Mouse (Mus musculus): ENCODE results near the gene Nf1. TPM values are rescaled to one million over a fixed set of nuclear protein-coding genes. Genes with fewer than 3 reads are reported as not detected.

The Nf1 gene
- polyA plus RNA-seq (2015; fragmentation: Nextera tagmentation; extraction: Ambion mirVana) = 4.6 and 5.2 TPM in 2 replicates

DNA sequence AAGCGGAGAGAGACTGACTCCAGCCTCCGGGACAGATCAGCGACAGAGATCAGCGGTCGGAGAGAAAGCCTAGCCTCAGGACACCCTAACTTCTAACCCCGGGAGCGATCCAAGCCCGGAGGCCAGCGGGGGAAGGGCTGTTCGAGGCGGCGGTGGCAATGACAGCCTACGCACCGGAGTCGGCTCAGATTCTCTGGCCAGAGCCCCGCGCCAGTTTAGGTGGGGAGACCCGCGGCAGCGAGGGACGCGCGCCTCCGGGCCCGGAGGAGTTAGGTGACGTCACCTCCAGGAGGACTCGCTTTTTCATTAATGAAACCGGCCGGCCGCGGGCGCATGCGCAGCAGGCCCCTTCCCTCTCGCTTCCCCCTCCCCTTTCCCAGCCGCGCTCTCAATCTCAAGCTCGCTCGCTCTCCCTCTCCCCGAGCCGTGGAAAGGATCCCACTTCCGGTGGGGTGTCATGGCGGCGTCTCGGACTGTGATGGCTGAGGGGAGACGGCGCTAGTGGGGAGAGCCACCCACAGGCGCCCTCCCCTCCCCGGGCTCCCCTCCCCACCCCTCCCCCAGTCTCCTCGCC lies at the start of gene Nf1:
Gene Nf1, plus strand, starts transcription at position 460 of the 574 bp plus-strand sequence.

GRCm38 (mm10) chr11:79296856-79297491 lies 42.5 kb upstream of the Nf1 start, which contains the start of gene Gm9964:
Gene Gm9964 (minus strand): TSS chr11:79296906.

DNA sequence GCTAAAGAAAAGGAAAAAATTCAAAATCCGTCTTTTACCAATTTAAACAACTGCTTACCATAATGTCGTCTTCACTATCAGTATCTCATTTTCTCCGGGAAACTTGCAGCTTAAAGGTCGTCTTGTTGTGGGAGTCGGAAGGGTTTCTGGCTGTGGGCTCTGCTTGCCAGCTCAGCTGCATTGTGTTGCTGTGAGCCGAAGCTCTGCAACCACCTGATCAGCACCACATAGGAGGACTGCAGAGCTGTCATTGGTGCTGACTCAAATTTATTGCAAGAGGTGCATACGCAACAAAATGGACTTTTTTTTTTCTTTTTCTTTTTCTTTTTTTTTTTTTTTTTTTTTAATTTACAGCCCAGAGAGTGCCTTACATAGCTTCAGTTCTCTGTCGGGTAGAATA lies 164.4 kb downstream of the Nf1 start, which contains the start of gene Omg:
Gene Omg, minus strand, starts transcription at position 240 of the 400 bp plus-strand sequence.

GRCm38 (mm10) chr11:79523560-79524309 lies 184.2 kb downstream of the Nf1 start, which contains the start of gene Evi2b:
Gene Evi2b (minus strand): TSS chr11:79523762.

DNA sequence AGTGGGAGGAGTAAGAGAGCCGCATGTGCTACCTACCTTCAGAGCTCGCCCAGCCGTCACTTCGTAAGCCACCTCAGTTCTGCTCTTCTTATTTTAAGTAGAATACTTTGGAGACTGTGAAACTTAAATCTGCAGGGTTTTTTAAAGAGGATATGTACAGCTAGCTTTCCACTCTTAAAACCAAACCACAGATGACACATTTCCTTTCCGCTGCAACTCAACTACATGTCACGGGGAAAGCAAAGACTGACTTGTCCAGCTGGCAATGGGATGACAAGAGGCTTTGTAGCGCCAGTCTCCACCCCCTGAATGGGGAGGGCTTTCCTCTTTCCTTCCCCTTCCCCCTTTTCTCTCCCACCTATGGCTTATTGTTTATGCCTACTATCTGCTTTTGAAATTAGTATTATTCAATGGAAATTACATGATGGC lies 190.9 kb downstream of the Nf1 start, which contains the start of the genes Evi2 and Evi2a:
Gene Evi2, minus strand, starts transcription at position 257 of the 429 bp plus-strand sequence.
Gene Evi2a, minus strand, starts transcription at position 277 of the 429 bp plus-strand sequence.

DNA sequence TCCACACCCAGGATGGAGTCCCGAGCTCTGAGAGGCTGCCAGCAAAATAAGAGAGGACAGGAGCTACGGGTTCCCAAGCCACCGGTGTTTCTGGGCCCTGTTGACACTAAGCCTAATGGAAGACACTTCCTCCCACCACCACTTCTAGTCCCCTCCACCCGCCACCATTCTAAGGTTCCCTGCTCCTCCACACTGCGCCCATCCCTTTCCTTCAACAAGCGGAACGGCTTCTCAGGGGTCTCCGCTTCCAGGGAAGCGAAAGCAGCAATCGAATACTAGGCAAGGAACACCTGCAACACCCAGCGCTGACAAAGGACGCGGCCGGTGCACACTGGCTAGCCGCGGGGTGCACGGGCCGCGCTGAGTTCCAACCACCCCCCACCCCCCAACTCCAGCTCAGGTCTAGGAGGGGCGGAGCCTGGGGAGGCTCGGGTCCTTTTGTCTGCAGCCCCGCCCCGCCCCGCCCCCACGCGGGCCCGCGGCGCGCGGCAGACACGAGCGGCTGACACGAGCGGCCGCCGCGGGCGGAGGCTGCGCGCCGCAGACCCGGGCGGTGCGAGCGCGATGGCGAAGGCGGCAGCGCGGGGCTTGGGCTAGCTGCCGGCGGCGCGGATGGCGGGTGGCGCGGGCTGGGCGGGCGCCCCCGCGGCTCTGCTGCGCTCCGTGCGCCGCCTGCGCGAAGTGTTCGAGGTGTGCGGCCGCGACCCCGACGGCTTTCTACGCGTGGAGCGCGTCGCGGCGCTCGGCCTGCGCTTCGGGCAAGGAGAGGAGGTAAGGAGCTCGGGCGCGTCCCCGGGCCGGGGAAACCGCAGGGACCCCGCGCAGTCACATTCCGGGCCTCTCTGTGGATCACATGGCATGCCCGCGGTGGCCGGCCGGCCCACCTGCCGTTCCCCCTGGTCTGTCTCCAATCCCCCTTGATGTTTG lies 251.4 kb downstream of the Nf1 start, which contains the start of gene Rab11fip4:
Gene Rab11fip4, plus strand, starts transcription at position 549 of the 927 bp plus-strand sequence.

Other genes with a start within 250 kb of the Nf1 start
- gene Ksr1, start 193.3 kb upstream of the Nf1 start, polyA plus RNA-seq (2015; fragmentation: Nextera tagmentation; extraction: Ambion mirVana) = 2.5 and 2.8 TPM in 2 replicates
- 65.1 and 80.9 TPM in 2 replicates for gene Wsb1, start 85.0 kb upstream of the Nf1 start, polyA plus RNA-seq (2015; fragmentation: Nextera tagmentation; extraction: Ambion mirVana)
- not detected in 2 replicates for gene Gm9964, start 42.8 kb upstream of the Nf1 start, polyA plus RNA-seq (2015; fragmentation: Nextera tagmentation; extraction: Ambion mirVana)
- 0.12 and 0.22 TPM in 2 replicates for gene Omg, start 164.4 kb downstream of the Nf1 start, polyA plus RNA-seq (2015; fragmentation: Nextera tagmentation; extraction: Ambion mirVana)
- gene Evi2b, start 184.1 kb downstream of the Nf1 start, polyA plus RNA-seq (2015; fragmentation: Nextera tagmentation; extraction: Ambion mirVana) = 15.7 and 21.1 TPM in 2 replicates
- gene Evi2, start 190.9 kb downstream of the Nf1 start, polyA plus RNA-seq (2015; fragmentation: Nextera tagmentation; extraction: Ambion mirVana) = 2.8 and 3.7 TPM in 2 replicates
- gene Evi2a, start 190.9 kb downstream of the Nf1 start, polyA plus RNA-seq (2015; fragmentation: Nextera tagmentation; extraction: Ambion mirVana) = 14.7 and 19.4 TPM in 2 replicates